Mouse (Mus musculus) embryonic facial prominence, embryonic 14.5 days (tissue): Measurements from ENCODE around the gene Engase. TPM values are rescaled to one million over a fixed set of nuclear protein-coding genes. Genes with fewer than 3 reads are reported as not detected.
A peak's percentile ranks its signal among the peaks of the same experiment; 100 is the strongest.

Experiments
- ATAC-seq: fragments of 200-750 bp; cut with Nextera tagmentation; 2 replicates; pipeline ENCODE4 v1.8.0; 2017; ENCODE audit warnings: low read depth, moderate number of reproducible peaks, moderate TSS enrichment
- DNase-seq: peaks from one replicate; pipeline ENCODE4 v3.0.0-alpha.2; 2015; ENCODE audit warnings: low spot score
- H3K27ac ChIP-seq: fragments of 300-500 bp; sonication (generic); replicated peaks from 2 replicates; pipeline ENCODE4 v1.5.1; 2014; ENCODE audit warnings: low read depth, mild to moderate bottlenecking, low read length, moderate library complexity
- H3K27me3 ChIP-seq: fragments of 300-500 bp; sonication (generic); replicated peaks from 2 replicates; pipeline ENCODE4 v1.6.1; 2014; ENCODE audit warnings: low read length; ENCODE audit not compliant: control insufficient read depth, insufficient read depth
- H3K36me3 ChIP-seq: fragments of 300-500 bp; sonication (generic); 2 replicates; pipeline ENCODE4 v1.6.1; 2014; ENCODE audit warnings: low read length, mixed read lengths; ENCODE audit not compliant: control insufficient read depth, insufficient read depth
- H3K4me1 ChIP-seq: fragments of 300-500 bp; sonication (generic); 2 replicates; pipeline ENCODE4 v1.6.1; 2014; ENCODE audit warnings: antibody characterized with exemption, low read length; ENCODE audit not compliant: control insufficient read depth, insufficient read depth
- H3K4me2 ChIP-seq: fragments of 300-500 bp; sonication (generic); 2 replicates; pipeline ENCODE4 v1.6.1; 2014; ENCODE audit warnings: low read depth, mild to moderate bottlenecking, low read length, moderate library complexity, mixed read lengths
- H3K4me3 ChIP-seq: fragments of 300-500 bp; sonication (generic); 2 replicates; pipeline ENCODE4 v1.5.1; 2014; ENCODE audit warnings: low read depth, mild to moderate bottlenecking, low read length
- H3K9ac ChIP-seq: fragments of 300-500 bp; sonication (generic); 2 replicates; pipeline ENCODE4 v1.6.1; 2014; ENCODE audit warnings: low read depth, mild to moderate bottlenecking, low read length, moderate library complexity, mixed read lengths
- H3K9me3 ChIP-seq: fragments of 300-500 bp; sonication (generic); 2 replicates; pipeline ENCODE4 v1.6.1; 2016; ENCODE audit warnings: low read length; ENCODE audit not compliant: control insufficient read depth
- WGBS: fragments of 180-500 bp; shearing (Covaris S2); extraction: QIAGEN DNeasy Blood & Tissue Kit; methylation state at CpG from one replicate; pipeline ENCODE4 v1.1.7; 2014; 5-methylcytosine and 5-hydroxymethylcytosine counted together
- polyA plus RNA-seq: library from polyadenylated mRNA; unstranded; fragments of >200 nt; fragmentation: Nextera tagmentation; extraction: Ambion mirVana; gene quantifications from 2 replicates; pipeline ENCODE4 v1.2.1, GENCODE M21; 2014

Engase gene
- polyA plus RNA-seq, 1 experiment from 2014 or later, result 6.0 TPM

DNA sequence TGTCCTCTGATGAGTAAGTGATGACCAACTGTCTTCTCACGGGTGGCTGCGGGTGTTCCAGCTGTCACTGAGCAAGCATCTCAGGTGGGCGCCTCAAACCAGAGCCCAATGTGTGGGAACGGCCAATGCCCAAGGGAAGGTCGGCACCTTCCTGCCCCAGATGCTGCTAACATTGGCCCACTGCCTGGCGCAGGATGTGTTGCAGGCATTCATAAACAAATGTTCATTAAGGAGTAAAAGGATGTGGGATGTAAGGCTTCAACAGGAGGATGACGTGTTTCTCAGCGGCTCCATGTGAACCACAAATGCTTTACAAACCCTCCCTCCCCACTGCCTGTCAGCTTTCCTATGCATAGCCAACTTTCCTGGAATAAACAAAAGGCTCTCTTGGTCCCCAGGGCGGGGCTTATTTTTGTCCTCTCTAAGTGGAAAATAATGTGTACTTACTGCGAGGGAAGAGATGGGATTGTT is 43.2 kb upstream of the Engase start:
- Histone ChIP-seq H3K9ac (no peak overlapping the region), H3K27ac (peak overlapping the region; percentile 73), H3K36me3 (no peaks in the 10 kb centered on the region), H3K4me2 (peak overlapping the region; percentile 46), H3K9me3 (no peaks in the 10 kb centered on the region), H3K4me3 (peak overlapping the region; percentile 15; the same call in 1 of the 2 replicates), H3K4me1 (peaks cover 73% of the 10 kb centered on the region), H3K27me3 (no peaks in the 10 kb centered on the region)
- peak; percentile 88 for DNase-seq
- WGBS, result 55% methylated on average over 10 of the region's 10 CpGs
- no peak for ATAC-seq

DNA sequence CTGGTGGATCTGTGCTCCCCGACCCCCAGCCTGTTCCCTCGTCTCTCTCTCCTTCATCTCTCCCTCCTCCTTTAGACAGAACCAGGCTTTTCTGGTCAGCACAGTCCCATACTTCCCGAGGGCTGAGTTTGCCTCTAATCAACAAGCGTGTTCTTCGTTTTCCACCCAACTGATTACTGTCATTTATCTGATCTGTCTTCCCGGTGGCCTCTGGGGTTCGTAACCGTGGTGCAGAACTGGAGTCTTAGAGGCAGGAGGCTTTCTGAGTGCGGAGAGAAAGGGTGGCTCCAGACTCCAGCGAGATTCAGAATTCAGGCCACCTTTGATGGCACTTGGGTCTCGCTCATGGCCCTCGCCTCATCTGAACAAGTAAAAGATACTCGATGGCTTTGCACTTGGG is 42.5 kb upstream of the Engase start:
- peaks cover 72% of the 10 kb centered on the region for H3K4me1 ChIP-seq

DNA sequence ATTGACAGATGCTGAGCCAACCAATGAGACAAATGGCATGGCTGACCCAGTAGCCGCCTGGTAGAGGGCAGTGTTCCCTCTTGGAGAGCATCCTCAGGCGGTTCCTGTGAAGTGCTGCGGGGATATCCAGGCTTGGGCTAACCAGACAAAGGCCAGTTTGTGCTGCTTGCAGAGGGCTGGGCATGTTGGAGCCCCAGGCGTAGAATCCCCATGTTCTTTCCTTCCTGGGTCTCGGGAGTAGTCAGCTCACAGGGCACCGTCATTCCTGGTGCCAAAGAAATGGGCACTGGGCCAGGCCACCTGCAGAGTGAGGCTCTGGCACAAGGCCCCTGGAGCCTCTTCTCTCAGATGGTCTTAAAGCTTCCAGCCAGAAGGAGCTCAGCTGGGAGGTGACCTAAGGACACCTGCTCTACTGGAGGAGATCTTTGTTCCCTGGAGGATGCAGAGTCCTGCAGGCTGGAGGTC is 40.1 kb upstream of the Engase start:
- Histone ChIP-seq H3K27me3 (no peaks in the 10 kb centered on the region), H3K4me3 (no peak overlapping the region), H3K36me3 (no peaks in the 10 kb centered on the region), H3K9ac (no peak overlapping the region), H3K4me2 (no peak overlapping the region), H3K9me3 (no peaks in the 10 kb centered on the region), H3K27ac (no peak overlapping the region), H3K4me1 (peaks cover 56% of the 10 kb centered on the region)
- ATAC-seq (peak; percentile 26; the same call in 1 of the 2 replicates), DNase-seq (peak; percentile 55)
- 33% methylated on average over 6 of the region's 6 CpGs for WGBS

More for the DNA sequence above, 42.5 kb upstream of the Engase start:
- Histone ChIP-seq H3K4me2 (peak overlapping the region; percentile 46), H3K27me3 (no peaks in the 10 kb centered on the region), H3K36me3 (no peaks in the 10 kb centered on the region), H3K4me3 (peak overlapping the region; percentile 15; the same call in 1 of the 2 replicates), H3K9ac (no peak overlapping the region), H3K27ac (peak overlapping the region; percentile 73), H3K9me3 (no peaks in the 10 kb centered on the region)
- no peak for DNase-seq
- 42% methylated on average over 13 of the region's 13 CpGs for WGBS
- ATAC-seq, result no peak

DNA sequence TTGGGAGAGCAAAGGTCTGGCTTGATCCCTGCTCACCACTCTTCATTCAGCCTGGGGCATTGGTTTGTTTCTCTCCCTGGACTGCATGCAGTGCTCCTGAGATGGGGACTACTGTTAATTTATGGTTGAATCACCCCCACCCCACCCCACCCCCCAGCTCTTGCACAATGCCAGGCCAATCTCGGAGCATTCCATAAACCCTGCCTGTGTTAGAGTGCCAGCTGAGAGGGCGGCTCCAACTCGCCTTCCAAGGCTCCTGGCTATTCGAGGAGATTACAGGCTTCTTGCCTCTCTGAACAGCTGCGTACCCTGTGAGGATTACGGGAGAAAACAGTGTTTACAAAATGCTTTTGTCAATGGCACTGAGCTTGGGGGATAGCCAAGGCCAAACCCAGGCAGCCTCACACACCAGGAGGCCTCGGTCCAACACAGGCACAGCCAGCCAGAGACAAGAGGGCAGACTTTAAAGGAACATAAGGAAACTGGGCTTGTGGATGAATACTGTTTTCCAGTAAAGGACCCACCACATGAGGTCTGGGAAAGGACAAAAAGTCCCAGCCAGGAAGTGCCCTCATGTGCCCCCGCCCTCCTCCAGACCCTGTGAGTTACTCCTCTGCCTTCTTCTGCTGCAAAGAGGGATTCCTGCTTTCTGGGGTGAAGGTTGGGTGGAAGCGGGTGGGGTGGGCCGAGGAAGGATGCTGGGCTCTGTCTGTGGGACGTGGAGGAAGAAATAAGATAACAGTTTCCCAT is 37.8 kb upstream of the Engase start:
- Histone ChIP-seq H3K27ac (peak overlapping the region; percentile 30), H3K27me3 (no peaks in the 10 kb centered on the region), H3K9me3 (no peaks in the 10 kb centered on the region), H3K4me1 (peaks cover 39% of the 10 kb centered on the region), H3K36me3 (no peaks in the 10 kb centered on the region), H3K9ac (0 out of 2 replicates have a peak overlapping the region, but pooled peaks have one; percentile 0), H3K4me3 (no peak overlapping the region), H3K4me2 (no peak overlapping the region)
- 28% methylated on average over 11 of the region's 11 CpGs for WGBS
- peak; percentile 75 for ATAC-seq
- DNase-seq, result peak; percentile 85

DNA sequence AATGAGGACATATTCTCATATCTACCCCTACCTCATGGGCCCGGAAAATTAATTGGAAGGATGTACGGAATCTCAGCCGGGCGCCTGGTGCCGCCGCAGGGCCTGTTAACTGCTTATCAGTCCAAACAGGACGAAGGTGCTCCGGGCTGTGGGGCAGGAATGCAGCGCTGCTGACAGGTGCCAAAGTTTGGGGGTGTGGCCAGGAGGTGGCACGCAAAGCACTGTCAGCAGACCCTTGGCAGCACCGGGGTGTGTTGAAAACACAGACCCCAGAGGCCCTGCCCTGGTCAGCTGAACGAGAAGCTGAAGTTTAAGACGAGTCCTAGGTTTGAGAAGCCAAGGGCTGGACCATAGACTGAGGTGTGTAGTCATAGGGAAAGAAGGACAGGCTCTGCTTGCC is 33.9 kb upstream of the Engase start:
- no peaks in the 10 kb centered on the region for H3K27me3 ChIP-seq
- WGBS, result 78% methylated on average over 13 of the region's 13 CpGs
- H3K27ac ChIP-seq, result no peak overlapping the region
- no peaks in the 10 kb centered on the region for H3K9me3 ChIP-seq
- no peak overlapping the region for H3K4me2 ChIP-seq
- H3K9ac ChIP-seq, result no peak overlapping the region
- H3K4me3 ChIP-seq, result no peak overlapping the region
- ATAC-seq (no peak), DNase-seq (no peak)
- peaks cover 16% of the 10 kb centered on the region for H3K4me1 ChIP-seq
- 0 out of 2 replicates have a peak, but pooled peaks cover 2% of the 10 kb centered on the region for H3K36me3 ChIP-seq

DNA sequence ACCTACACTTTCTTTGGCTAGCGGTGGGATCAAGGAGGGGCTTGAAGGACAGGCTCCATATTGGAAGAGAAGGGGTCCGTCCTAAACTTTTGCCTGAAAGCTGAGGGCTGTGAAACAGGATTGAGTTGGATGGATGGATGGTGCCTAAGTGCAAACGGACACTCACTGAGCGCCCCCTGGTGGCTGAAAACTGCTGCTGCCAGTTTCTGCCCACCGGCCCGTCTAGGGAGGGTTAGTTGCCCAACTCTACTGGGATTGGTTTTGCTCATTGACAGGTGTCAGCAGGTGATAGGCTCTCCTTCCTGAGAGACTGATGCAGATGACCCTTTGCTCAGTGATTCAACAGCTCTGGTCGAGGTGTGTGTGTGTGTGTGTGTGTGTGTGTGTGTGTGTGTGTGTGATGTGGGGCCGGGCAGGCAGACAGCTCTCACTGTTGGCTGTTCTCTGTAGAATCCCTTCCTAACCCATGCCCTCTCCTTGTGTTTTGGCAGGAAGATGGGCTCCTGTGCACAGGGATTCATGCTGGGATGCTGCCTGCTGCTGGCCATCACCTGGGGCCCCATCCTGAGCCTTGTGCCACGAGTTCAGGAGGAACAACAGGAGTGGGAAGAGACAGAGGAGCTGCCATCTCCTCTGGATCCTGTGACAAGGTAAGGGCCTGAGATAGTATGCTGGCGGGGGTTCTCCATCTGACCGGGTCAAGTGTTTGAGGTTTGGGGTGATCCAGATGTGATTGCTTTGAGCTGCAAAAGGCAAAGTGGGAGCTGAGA is 33.2 kb upstream of the Engase start:
- Histone ChIP-seq H3K4me2 (no peak overlapping the region), H3K4me3 (no peak overlapping the region), H3K27ac (no peak overlapping the region), H3K27me3 (no peaks in the 10 kb centered on the region), H3K36me3 (peaks cover 8% of the 10 kb centered on the region; the same call in 1 of the 2 replicates), H3K4me1 (peaks cover 9% of the 10 kb centered on the region), H3K9me3 (no peaks in the 10 kb centered on the region), H3K9ac (no peak overlapping the region)
- DNase-seq (peak; percentile 81), ATAC-seq (peak; percentile 32; the same call in 1 of the 2 replicates)
- WGBS, result 39% methylated on average over 10 of the region's 11 CpGs

DNA sequence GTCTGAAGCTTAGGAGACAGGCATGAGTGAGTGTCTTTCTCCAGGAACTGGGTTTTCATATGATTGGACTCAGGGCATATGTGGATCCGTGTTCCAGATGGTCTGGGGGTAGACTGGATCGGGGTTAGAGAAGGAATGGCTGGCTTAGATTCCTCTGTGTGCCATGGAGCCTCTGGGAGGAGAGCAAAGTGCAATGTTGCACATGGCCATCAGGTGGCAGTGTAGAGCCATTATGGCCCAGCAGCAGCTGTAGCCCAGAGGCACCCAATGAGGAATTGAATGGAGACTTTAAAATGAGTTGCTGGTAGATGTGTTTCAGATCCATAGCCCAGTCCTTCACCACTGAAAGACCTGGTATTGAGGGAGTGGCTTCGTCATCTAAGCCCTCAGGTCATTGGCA is 30.8 kb upstream of the Engase start:
- ATAC-seq (peak; percentile 71; the same call in 1 of the 2 replicates), DNase-seq (no peak)
- Histone ChIP-seq H3K4me2 (no peak overlapping the region), H3K27me3 (no peaks in the 10 kb centered on the region), H3K4me1 (no peaks in the 10 kb centered on the region), H3K9me3 (no peaks in the 10 kb centered on the region), H3K9ac (no peak overlapping the region), H3K4me3 (no peak overlapping the region), H3K36me3 (peaks cover 15% of the 10 kb centered on the region), H3K27ac (no peak overlapping the region)
- WGBS, result 8% methylated on average over 3 of the region's 3 CpGs

DNA sequence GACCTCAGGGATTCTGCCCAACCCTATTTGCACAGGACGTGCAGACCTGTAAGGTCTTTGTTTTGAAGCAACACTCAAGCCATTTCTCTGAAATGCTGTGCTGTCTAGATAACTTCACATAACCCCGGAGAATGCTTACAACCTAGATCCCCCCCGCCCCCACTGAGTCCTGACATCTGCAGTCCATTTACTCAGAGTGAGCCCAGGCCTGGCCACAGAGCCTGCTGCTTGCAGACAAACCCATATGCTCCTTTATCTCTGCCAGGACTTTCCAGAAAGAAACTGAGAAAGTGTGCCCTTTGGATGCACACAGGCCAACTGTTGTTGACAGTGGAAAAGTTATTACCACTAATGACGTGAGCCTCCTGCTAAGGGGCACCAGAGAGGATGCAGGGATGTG is 29.3 kb upstream of the Engase start:
- no peak overlapping the region for H3K4me2 ChIP-seq
- H3K9ac ChIP-seq, result no peak overlapping the region
- no peaks in the 10 kb centered on the region for H3K4me1 ChIP-seq
- WGBS, result 34% methylated on average over 4 of the region's 4 CpGs
- H3K36me3 ChIP-seq, result peaks cover 15% of the 10 kb centered on the region
- ATAC-seq, result no peak
- no peak overlapping the region for H3K4me3 ChIP-seq
- H3K27ac ChIP-seq, result no peak overlapping the region; the same call in 1 of the 2 replicates
- no peaks in the 10 kb centered on the region for H3K27me3 ChIP-seq
- DNase-seq, result no peak
- no peaks in the 10 kb centered on the region for H3K9me3 ChIP-seq
